Mouse (Mus musculus) brain, adult 2 months (tissue): ENCODE measurements around the gene A730049H05Rik.
A peak's percentile ranks its signal among the peaks of the same experiment; 100 is the strongest.

Experiments
- DNase-seq: peaks from one replicate; pipeline ENCODE4 v3.0.0; 2011; ENCODE audit warnings: low read depth, low spot score

Gene A730049H05Rik

GRCm38 (mm10) chr6:92816311-92816751, at the start of gene A730049H05Rik:
Gene A730049H05Rik, plus strand, starts transcription at chr6:92816478.
- DNase-seq, result no peak

- DNase-seq, result peak; percentile 70
These were observed 39.9 kb upstream of the A730049H05Rik start for GRCm38 (mm10) chr6:92776356-92776755.

GRCm38 (mm10) chr6:92779140-92779934, 36.9 kb upstream of the A730049H05Rik start:
- no peak for DNase-seq

- no peak for DNase-seq
These were observed 36.4 kb upstream of the A730049H05Rik start for GRCm38 (mm10) chr6:92779935-92780205.

GRCm38 (mm10) chr6:92781446-92781845, 34.8 kb upstream of the A730049H05Rik start:
- no peak for DNase-seq

GRCm38 (mm10) chr6:92784782-92785181, 31.5 kb upstream of the A730049H05Rik start:
- DNase-seq, result peak; percentile 50

- no peak for DNase-seq
These were observed 29.4 kb upstream of the A730049H05Rik start for GRCm38 (mm10) chr6:92786701-92787375.

GRCm38 (mm10) chr6:92787376-92787712, 28.9 kb upstream of the A730049H05Rik start:
- DNase-seq, result peak; percentile 85

- no peak for DNase-seq
These were observed 22.5 kb upstream of the A730049H05Rik start for GRCm38 (mm10) chr6:92793804-92794203.

GRCm38 (mm10) chr6:92801462-92801861, 14.8 kb upstream of the A730049H05Rik start:
- no peak for DNase-seq

- DNase-seq, result no peak
These were observed 13.9 kb upstream of the A730049H05Rik start for GRCm38 (mm10) chr6:92802421-92802820.

- DNase-seq, result peak; percentile 33
These were observed 13.1 kb upstream of the A730049H05Rik start for GRCm38 (mm10) chr6:92803213-92803612.

GRCm38 (mm10) chr6:92804254-92804971, 11.9 kb upstream of the A730049H05Rik start:
- peak; percentile 40 for DNase-seq

GRCm38 (mm10) chr6:92809818-92810217, 6.5 kb upstream of the A730049H05Rik start:
- DNase-seq, result no peak

- no peak for DNase-seq
These were observed 5.7 kb upstream of the A730049H05Rik start for GRCm38 (mm10) chr6:92810628-92811027.

- DNase-seq, result no peak
These were observed 4.7 kb upstream of the A730049H05Rik start for GRCm38 (mm10) chr6:92811566-92811965.

GRCm38 (mm10) chr6:92812702-92813370, 3.4 kb upstream of the A730049H05Rik start:
- DNase-seq, result peak; percentile 62

GRCm38 (mm10) chr6:92817661-92818060, 1.4 kb downstream of the A730049H05Rik start:
- no peak for DNase-seq

- DNase-seq, result no peak
These were observed 5.3 kb downstream of the A730049H05Rik start for GRCm38 (mm10) chr6:92821606-92822005.

- DNase-seq, result no peak
These were observed 5.7 kb downstream of the A730049H05Rik start for GRCm38 (mm10) chr6:92822006-92822405.

GRCm38 (mm10) chr6:92823991-92824390, 7.7 kb downstream of the A730049H05Rik start:
- DNase-seq, result no peak

GRCm38 (mm10) chr6:92826561-92826960, 10.3 kb downstream of the A730049H05Rik start:
- no peak for DNase-seq
